Mouse (Mus musculus): ENCODE measurements around the gene Slc36a1. TPM values are rescaled to one million over a fixed set of nuclear protein-coding genes. Genes with fewer than 3 reads are reported as not detected.

Slc36a1 gene
- polyA plus RNA-seq, 1 experiment from 2014 or later = 2.2 TPM

GRCm38 (mm10) chr11:55214161-55214560, 10.0 kb downstream of the Slc36a1 start:
- Histone ChIP-seq H3K9me3 (replicated peaks) (no peaks in the 10 kb centered on the region), H3K27me3 (no peaks in the 10 kb centered on the region), H3K4me1 (no peaks in the 10 kb centered on the region), H3K4me3 (no peak overlapping the region), H3K27ac (no peak overlapping the region), H3K9ac (no peak overlapping the region), H3K4me2 (no peak overlapping the region), H3K36me3 (ENCODE audit: poor library complexity, severe bottlenecking) (peaks cover 19% of the 10 kb centered on the region)
- WGBS = 85% methylated on average over 5 of the region's 5 CpGs
- no peak for ATAC-seq

- Histone ChIP-seq H3K36me3 (ENCODE audit: poor library complexity, severe bottlenecking) (peaks cover 26% of the 10 kb centered on the region), H3K9me3 (replicated peaks) (no peaks in the 10 kb centered on the region), H3K4me1 (no peaks in the 10 kb centered on the region), H3K27ac (no peak overlapping the region), H3K4me2 (no peak overlapping the region), H3K9ac (no peak overlapping the region), H3K27me3 (no peaks in the 10 kb centered on the region), H3K4me3 (no peak overlapping the region)
- 81% methylated on average over 3 of the region's 3 CpGs for WGBS
- no peak for ATAC-seq
Measured at GRCm38 (mm10) chr11:55214978-55215377, 10.8 kb downstream of the Slc36a1 start.

GRCm38 (mm10) chr11:55216061-55216460, 11.9 kb downstream of the Slc36a1 start:
- H3K36me3 ChIP-seq (ENCODE audit: poor library complexity, severe bottlenecking) = peaks cover 36% of the 10 kb centered on the region
- no peak overlapping the region for H3K9ac ChIP-seq
- no peaks in the 10 kb centered on the region for H3K27me3 ChIP-seq
- H3K4me1 ChIP-seq = no peaks in the 10 kb centered on the region
- no peaks in the 10 kb centered on the region for H3K9me3 ChIP-seq (replicated peaks)
- no peak overlapping the region for H3K27ac ChIP-seq
- WGBS = 67% methylated on average over 4 of the region's 4 CpGs
- no peak for ATAC-seq
- H3K4me3 ChIP-seq = no peak overlapping the region
- H3K4me2 ChIP-seq = no peak overlapping the region

GRCm38 (mm10) chr11:55216830-55217229, 12.7 kb downstream of the Slc36a1 start:
- no peaks in the 10 kb centered on the region for H3K4me1 ChIP-seq
- H3K4me3 ChIP-seq = no peak overlapping the region
- no peaks in the 10 kb centered on the region for H3K9me3 ChIP-seq (replicated peaks)
- WGBS = 89% methylated on average over 13 of the region's 13 CpGs
- no peak overlapping the region for H3K9ac ChIP-seq
- peaks cover 44% of the 10 kb centered on the region for H3K36me3 ChIP-seq (ENCODE audit: poor library complexity, severe bottlenecking)
- H3K4me2 ChIP-seq = no peak overlapping the region
- ATAC-seq = no peak
- no peaks in the 10 kb centered on the region for H3K27me3 ChIP-seq
- H3K27ac ChIP-seq = no peak overlapping the region

GRCm38 (mm10) chr11:55217418-55217817, 13.3 kb downstream of the Slc36a1 start:
- no peak for ATAC-seq
- Histone ChIP-seq H3K27me3 (no peaks in the 10 kb centered on the region), H3K36me3 (ENCODE audit: poor library complexity, severe bottlenecking) (peaks cover 50% of the 10 kb centered on the region), H3K4me2 (no peak overlapping the region), H3K9me3 (replicated peaks) (no peaks in the 10 kb centered on the region), H3K4me1 (no peaks in the 10 kb centered on the region), H3K9ac (no peak overlapping the region), H3K27ac (no peak overlapping the region), H3K4me3 (no peak overlapping the region)
- WGBS = 89% methylated on average over 4 of the region's 4 CpGs

GRCm38 (mm10) chr11:55217880-55218279, 13.7 kb downstream of the Slc36a1 start:
- Histone ChIP-seq H3K4me1 (no peaks in the 10 kb centered on the region), H3K4me3 (no peak overlapping the region), H3K36me3 (ENCODE audit: poor library complexity, severe bottlenecking) (peaks cover 54% of the 10 kb centered on the region), H3K4me2 (no peak overlapping the region), H3K9ac (no peak overlapping the region), H3K9me3 (replicated peaks) (no peaks in the 10 kb centered on the region), H3K27me3 (no peaks in the 10 kb centered on the region), H3K27ac (no peak overlapping the region)
- WGBS = 96% methylated on average over 7 of the region's 7 CpGs
- no peak for ATAC-seq

GRCm38 (mm10) chr11:55218473-55218872, 14.3 kb downstream of the Slc36a1 start:
- Histone ChIP-seq H3K27me3 (no peaks in the 10 kb centered on the region), H3K36me3 (ENCODE audit: poor library complexity, severe bottlenecking) (peaks cover 59% of the 10 kb centered on the region), H3K9ac (no peak overlapping the region), H3K4me3 (no peak overlapping the region), H3K27ac (no peak overlapping the region), H3K4me2 (no peak overlapping the region), H3K4me1 (no peaks in the 10 kb centered on the region), H3K9me3 (replicated peaks) (no peaks in the 10 kb centered on the region)
- 77% methylated on average over 3 of the region's 3 CpGs for WGBS
- ATAC-seq = no peak

- no peak overlapping the region for H3K9ac ChIP-seq
- no peaks in the 10 kb centered on the region for H3K4me1 ChIP-seq
- H3K36me3 ChIP-seq (ENCODE audit: poor library complexity, severe bottlenecking) = peaks cover 88% of the 10 kb centered on the region
- H3K9me3 ChIP-seq (replicated peaks) = no peaks in the 10 kb centered on the region
- no peak overlapping the region for H3K27ac ChIP-seq
- no peaks in the 10 kb centered on the region for H3K27me3 ChIP-seq
- WGBS = 89% methylated on average over 7 of the region's 7 CpGs
- no peak overlapping the region for H3K4me2 ChIP-seq
- ATAC-seq = no peak
- H3K4me3 ChIP-seq = no peak overlapping the region
Measured at GRCm38 (mm10) chr11:55221306-55221705, 17.2 kb downstream of the Slc36a1 start.

GRCm38 (mm10) chr11:55231034-55231433, 26.9 kb downstream of the Slc36a1 start:
- Histone ChIP-seq H3K27me3 (no peaks in the 10 kb centered on the region), H3K9ac (no peak overlapping the region), H3K4me2 (no peak overlapping the region), H3K9me3 (replicated peaks) (no peaks in the 10 kb centered on the region), H3K4me3 (no peak overlapping the region), H3K27ac (no peak overlapping the region), H3K4me1 (no peaks in the 10 kb centered on the region), H3K36me3 (ENCODE audit: poor library complexity, severe bottlenecking) (peaks cover 31% of the 10 kb centered on the region)
- 94% methylated on average over 6 of the region's 6 CpGs for WGBS
- no peak for ATAC-seq

GRCm38 (mm10) chr11:55234288-55234687, 30.1 kb downstream of the Slc36a1 start:
- Histone ChIP-seq H3K27me3 (no peaks in the 10 kb centered on the region), H3K4me1 (no peaks in the 10 kb centered on the region), H3K4me2 (no peak overlapping the region), H3K27ac (no peak overlapping the region), H3K9ac (no peak overlapping the region), H3K36me3 (ENCODE audit: poor library complexity, severe bottlenecking) (peaks cover 21% of the 10 kb centered on the region), H3K4me3 (no peak overlapping the region), H3K9me3 (replicated peaks) (no peaks in the 10 kb centered on the region)
- no peak for ATAC-seq
- 89% methylated on average over 7 of the region's 7 CpGs for WGBS

GRCm38 (mm10) chr11:55234791-55235190, 30.6 kb downstream of the Slc36a1 start:
- 82% methylated on average over 4 of the region's 4 CpGs for WGBS
- no peak overlapping the region for H3K4me2 ChIP-seq

GRCm38 (mm10) chr11:55236815-55237214, 32.7 kb downstream of the Slc36a1 start:
- Histone ChIP-seq H3K27ac (no peak overlapping the region), H3K36me3 (ENCODE audit: poor library complexity, severe bottlenecking) (peaks cover 12% of the 10 kb centered on the region), H3K4me1 (no peaks in the 10 kb centered on the region), H3K9ac (no peak overlapping the region), H3K4me3 (no peak overlapping the region), H3K27me3 (no peaks in the 10 kb centered on the region), H3K4me2 (no peak overlapping the region), H3K9me3 (replicated peaks) (no peaks in the 10 kb centered on the region)
- no peak for ATAC-seq
- 64% methylated on average over 1 of the region's 1 CpGs for WGBS

More at GRCm38 (mm10) chr11:55234791-55235190, 30.6 kb downstream of the Slc36a1 start:
- H3K27ac ChIP-seq = no peak overlapping the region
- peaks cover 21% of the 10 kb centered on the region for H3K36me3 ChIP-seq (ENCODE audit: poor library complexity, severe bottlenecking)
- ATAC-seq = no peak
- no peaks in the 10 kb centered on the region for H3K27me3 ChIP-seq
- H3K9ac ChIP-seq = no peak overlapping the region
- H3K9me3 ChIP-seq (replicated peaks) = no peaks in the 10 kb centered on the region
- H3K4me3 ChIP-seq = no peak overlapping the region
- no peaks in the 10 kb centered on the region for H3K4me1 ChIP-seq

GRCm38 (mm10) chr11:55239496-55239895, 35.3 kb downstream of the Slc36a1 start:
- Histone ChIP-seq H3K4me2 (no peak overlapping the region), H3K9me3 (replicated peaks) (no peaks in the 10 kb centered on the region), H3K27ac (no peak overlapping the region), H3K9ac (no peak overlapping the region), H3K36me3 (ENCODE audit: poor library complexity, severe bottlenecking) (no peaks in the 10 kb centered on the region; the same call in 1 of the 2 replicates), H3K4me1 (no peaks in the 10 kb centered on the region), H3K27me3 (no peaks in the 10 kb centered on the region), H3K4me3 (no peak overlapping the region)
- 83% methylated on average over 3 of the region's 3 CpGs for WGBS
- no peak for ATAC-seq
